Mouse (Mus musculus) left cerebral cortex, adult 2 months (tissue): Measurements from ENCODE around the gene Fgfr2. TPM values are rescaled to one million over a fixed set of nuclear protein-coding genes. Genes with fewer than 3 reads are reported as not detected.

Source experiments
- DNase-seq, 2 experiments: peaks; one replicate each; pipeline ENCODE4 v3.0.0; 2021 to 2022; ENCODE audit warnings: low spot score in 2 of 2, mixed read lengths in 1 of 2; ENCODE audit errors: extremely low spot score in 1 of 2
- H3K27ac ChIP-seq: fragments of 200-600 bp; 2 replicates; pipeline ENCODE4 v1.8.1; 2022
- H3K4me3 ChIP-seq: fragments of 200-600 bp; 2 replicates; pipeline ENCODE4 v1.8.1; 2022
- CTCF ChIP-seq: fragments of 200-600 bp; IDR thresholded peaks from 2 replicates; pipeline ENCODE4 v1.8.1; 2022; ENCODE audit warnings: antibody characterized with exemption, mild to moderate bottlenecking, moderate library complexity
- intact Hi-C: fragments of 180-260 bp; cut with DNase I; formaldehyde crosslinking; loops from one replicate; pipeline ENCODE4 v1.15.1; 2025
- total RNA-seq, 2 experiments: library from RNA; stranded (reverse); gene quantifications; 2 replicates each; pipeline ENCODE4 v1.2.3; 2021

The Fgfr2 gene
- total RNA-seq, 2 experiments from 2014 or later: 47.3 to 47.4 TPM

DNA sequence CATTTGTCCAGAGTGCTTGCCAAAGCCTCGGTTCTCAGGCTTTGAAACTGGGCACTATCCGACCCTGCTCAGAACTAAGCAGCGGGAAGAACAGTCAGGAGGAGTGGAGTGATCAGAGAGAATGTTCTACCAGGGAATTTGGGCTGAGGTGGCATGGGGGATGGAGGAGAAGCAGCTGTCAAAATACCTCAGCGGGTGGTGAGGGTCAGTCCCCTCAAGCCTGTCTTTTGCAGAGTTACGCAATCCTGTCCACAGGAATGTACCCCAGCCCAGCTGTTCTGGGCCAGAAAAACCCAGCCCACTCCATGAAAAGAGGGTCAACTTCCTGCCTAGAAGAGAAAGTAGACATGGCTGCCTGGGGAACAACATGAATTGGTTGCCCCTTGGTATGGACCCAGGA is 862.5 kb downstream of the Fgfr2 start:
- no peak for TF ChIP-seq CTCF
- no peak for DNase-seq
- intact Hi-C loops: no loop called here
- H3K27ac ChIP-seq: no peak overlapping the region
- H3K4me3 ChIP-seq: no peak overlapping the region

DNA sequence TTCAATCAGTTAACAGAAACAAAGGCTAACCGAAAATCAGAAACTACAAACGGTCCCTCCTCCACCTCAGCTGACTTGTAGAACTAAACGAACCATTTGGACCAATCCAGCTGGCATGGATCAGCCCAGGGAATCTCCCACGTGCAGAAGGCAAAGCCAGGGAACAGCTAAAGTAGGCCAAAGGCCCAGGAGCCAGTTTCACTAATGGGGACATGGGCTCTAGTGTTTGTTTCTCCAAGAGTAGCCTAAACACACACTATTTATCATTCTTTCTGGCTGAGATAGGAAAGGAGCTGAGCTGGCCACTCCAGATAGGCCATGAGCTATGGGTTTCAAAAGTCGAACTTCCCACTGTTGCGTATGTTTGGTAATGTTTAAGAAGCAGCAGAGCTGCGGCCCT is 864.3 kb downstream of the Fgfr2 start:
- TF ChIP-seq CTCF: no peak
- DNase-seq: no peak
- intact Hi-C loops: no loop called here
- Histone ChIP-seq H3K4me3 (no peak overlapping the region), H3K27ac (no peak overlapping the region)

DNA sequence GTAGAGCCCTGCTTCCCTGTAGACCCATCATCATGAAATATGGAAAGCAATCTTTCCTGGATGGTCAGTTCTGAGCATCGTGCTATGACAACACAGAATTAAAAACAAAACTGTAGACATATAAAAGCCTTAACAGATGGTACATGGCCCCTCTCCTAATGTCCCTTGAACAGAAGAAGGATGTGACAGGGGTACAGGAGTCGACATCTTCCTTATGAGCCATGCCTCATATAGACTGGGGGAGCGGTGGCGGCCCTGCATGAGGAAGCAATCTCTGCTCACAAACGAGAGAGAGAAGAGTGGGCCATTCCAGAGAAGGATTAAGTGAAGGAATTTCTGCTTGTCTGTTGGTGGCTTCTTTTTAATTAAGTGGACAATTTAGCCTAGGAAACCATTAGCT is 864.9 kb downstream of the Fgfr2 start:
- Histone ChIP-seq H3K27ac (no peak overlapping the region), H3K4me3 (no peak overlapping the region)
- intact Hi-C loops: no loop called here
- no peak for DNase-seq
- TF ChIP-seq CTCF: no peak

DNA sequence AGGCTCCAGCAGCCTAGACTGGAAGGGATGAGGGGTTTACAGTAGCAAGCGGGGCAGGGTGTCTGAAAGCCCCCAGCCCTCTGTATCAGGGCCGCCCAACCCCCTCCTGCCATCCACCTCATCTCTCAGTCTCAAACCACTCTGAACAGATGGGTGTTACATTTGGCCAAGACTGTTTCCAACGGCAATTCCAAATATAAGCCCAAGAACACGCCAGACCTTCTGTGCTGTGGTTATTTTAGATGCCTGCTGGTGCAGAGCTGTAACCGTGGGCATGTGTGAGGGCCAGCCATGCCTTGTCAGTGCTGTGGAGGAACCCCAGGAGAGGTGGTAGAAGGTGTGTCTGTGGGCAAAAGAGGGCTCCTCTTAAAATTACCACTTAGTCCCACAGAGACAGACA is 869.6 kb downstream of the Fgfr2 start:
- no peak for TF ChIP-seq CTCF
- peak; percentile 34 to 65 for DNase-seq
- no peak overlapping the region for H3K4me3 ChIP-seq
- intact Hi-C loops: loop anchor here (2.0 kb wide), 1 partner anchor 63 kb away; the partner anchor contains the start of gene Chst15
- peak overlapping the region; percentile 81 for H3K27ac ChIP-seq

DNA sequence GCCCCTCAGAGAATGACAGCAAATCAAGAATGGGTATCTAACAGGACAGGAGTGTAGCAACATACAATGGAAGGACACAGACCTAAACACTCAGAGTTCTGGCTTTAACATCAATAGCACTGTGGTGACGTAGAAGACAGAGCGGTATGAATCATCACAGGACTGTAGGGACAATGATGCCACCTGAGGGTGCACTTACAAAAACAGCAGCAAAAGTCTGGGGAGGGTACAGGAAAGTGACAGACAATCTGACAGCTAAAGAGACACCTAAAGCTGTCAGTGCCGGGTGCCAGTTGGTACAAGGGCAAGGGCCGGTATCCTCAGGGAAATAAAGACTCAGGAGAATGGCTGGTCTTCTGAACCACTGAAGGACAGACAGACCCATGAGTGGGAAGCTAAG is 870.1 kb downstream of the Fgfr2 start:
- no peak overlapping the region for H3K4me3 ChIP-seq
- intact Hi-C loops: loop anchor here (2.0 kb wide), 1 partner anchor 64 kb away; the partner anchor contains the start of gene Chst15
- H3K27ac ChIP-seq: peak overlapping the region; percentile 81
- peak in 1 of 2 experiments; percentile 34 for DNase-seq
- no peak for TF ChIP-seq CTCF

DNA sequence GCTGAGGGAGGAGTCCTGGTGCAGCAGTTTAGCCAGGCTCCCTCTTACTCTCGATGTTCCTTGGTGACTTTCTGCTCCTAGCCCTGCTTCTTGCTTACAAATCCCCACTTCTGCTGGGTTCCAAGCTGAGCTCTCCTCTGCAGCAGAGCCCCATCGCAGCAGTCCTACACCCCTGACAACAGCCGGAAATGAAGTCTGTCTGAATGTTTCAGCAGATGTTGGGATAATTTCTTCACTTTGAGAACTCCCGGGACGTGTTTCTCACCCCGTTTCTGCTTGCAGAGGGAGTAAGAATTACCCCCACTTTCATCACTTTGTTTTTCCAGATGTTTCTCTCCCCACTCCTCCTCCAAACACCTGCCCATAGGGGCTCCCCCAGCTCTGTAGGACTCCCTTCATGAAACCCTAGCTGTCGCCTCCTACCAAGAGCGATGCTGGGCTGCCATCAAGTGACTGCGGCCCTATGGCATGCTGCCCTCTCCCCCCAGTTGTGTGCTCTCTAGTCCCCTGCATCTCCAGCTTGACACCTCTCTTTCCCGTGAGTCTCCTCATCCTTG is 873.5 kb downstream of the Fgfr2 start:
- TF ChIP-seq CTCF: no peak
- no peak overlapping the region for H3K27ac ChIP-seq
- intact Hi-C loops: loop anchor here (5.0 kb wide), 1 partner anchor 223 kb away; no protein-coding TSS in a partner anchor
- no peak for DNase-seq
- no peak overlapping the region for H3K4me3 ChIP-seq

DNA sequence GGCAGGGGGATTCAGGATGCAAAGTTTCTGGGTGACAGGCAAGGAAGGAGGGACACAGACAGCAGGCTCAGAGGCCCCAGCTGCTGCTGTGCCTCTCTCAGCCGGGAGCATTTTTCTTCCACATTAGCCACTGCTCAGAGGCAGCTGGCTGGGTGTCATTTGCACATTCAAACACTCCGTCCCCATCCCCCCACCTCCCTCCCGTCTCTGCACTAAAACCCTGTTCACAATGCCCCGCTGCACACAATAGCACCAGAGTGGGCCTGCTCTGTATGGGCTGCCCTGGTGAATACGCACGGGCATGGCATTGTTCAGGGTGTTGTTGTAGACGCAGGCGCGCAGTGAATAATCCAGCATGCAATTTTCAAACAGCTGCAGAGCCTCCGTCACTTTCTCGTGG is 875.6 kb downstream of the Fgfr2 start:
- peak in 1 of 2 experiments; percentile 33 for DNase-seq
- intact Hi-C loops: loop anchor here (5.0 kb wide), 1 partner anchor 225 kb away; no protein-coding TSS in a partner anchor
- Histone ChIP-seq H3K4me3 (no peak overlapping the region), H3K27ac (peak overlapping the region; percentile 53)
- TF ChIP-seq CTCF: no peak

DNA sequence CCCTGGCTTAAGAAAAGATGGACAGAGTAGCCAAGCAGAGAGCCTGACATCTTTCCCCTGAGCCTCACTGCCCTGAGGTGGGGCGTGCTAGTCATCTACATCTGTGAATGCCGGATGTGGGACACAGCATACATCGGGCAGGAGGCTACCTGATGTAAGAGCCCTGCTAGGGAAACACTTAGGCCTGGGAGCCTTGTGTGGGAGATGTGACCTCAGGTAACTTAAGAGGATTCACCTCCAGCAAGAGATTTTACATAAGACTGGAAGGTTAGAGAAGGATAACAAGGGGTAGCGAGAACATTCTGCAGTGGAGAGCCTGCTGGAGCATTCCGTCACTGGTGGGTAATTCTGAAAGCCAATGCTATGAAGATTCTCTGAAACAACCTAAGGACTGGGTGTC is 876.1 kb downstream of the Fgfr2 start:
- Histone ChIP-seq H3K4me3 (no peak overlapping the region), H3K27ac (peak overlapping the region; percentile 53)
- no peak for TF ChIP-seq CTCF
- intact Hi-C loops: loop anchor here (5.0 kb wide), 1 partner anchor 225 kb away; no protein-coding TSS in a partner anchor
- no peak for DNase-seq

DNA sequence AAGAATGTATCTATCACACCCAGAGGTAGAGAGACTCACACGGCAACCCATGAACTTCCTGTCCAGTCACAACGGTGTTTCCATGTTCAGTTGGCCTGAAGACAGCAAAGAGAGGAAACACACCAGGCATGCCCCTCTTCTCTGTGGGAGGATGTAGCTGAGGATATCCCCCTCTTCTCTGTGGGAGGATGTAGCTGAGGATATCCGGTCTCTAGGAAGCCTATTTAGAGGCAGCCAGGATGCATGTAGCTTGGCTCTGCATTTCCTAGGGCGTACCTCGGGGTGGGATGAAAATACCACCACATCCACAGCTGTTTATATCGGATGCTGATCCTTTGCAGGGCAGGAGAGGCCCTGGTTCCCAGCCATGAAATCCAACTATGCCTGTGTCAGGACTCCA is 877.4 kb downstream of the Fgfr2 start:
- TF ChIP-seq CTCF: no peak
- H3K27ac ChIP-seq: no peak overlapping the region
- DNase-seq: no peak
- H3K4me3 ChIP-seq: no peak overlapping the region
- intact Hi-C loops: loop anchor here (5.0 kb wide), 1 partner anchor 227 kb away; no protein-coding TSS in a partner anchor

DNA sequence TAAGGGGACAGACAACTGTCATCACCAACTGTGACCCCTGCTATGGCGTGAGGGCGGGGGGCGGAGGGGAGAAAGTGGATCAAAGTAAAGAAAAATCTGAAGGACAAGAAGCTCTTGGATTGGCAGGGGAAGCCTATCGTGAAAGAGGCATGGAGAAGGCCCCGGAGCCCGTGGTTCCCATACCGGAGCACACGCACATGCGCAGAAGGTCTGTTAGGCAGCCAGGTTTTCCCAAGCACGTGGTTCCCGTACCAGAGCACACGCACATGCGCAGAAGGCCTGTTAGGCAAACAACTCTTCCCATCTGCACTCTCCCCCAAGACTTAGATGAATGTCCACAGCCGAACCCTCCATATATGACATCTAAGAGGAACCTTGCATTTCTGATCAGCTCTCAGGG is 878.5 kb downstream of the Fgfr2 start:
- intact Hi-C loops: loop anchor here (5.0 kb wide), 1 partner anchor 228 kb away; no protein-coding TSS in a partner anchor
- no peak for DNase-seq
- no peak for TF ChIP-seq CTCF
- Histone ChIP-seq H3K27ac (no peak overlapping the region), H3K4me3 (no peak overlapping the region)

DNA sequence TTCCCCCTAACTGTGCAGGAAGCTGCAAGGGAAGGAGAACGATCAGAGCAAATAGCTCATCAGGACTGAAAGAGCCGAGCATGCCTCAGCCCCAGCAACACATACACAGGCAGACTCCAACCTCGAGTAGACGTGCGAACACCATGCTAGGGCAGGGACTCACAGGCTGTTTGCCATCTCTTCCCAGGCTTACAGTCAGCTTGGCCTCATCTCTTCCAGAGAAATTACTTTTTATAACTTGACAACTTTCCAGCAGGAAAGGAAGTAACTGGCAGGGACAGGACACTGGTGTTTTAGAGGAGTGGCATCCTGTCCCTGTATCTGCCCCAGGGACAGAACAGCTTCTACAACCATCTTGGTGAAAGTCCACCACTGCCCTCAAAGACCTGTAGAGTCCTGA is 879.9 kb downstream of the Fgfr2 start:
- no peak overlapping the region for H3K27ac ChIP-seq
- TF ChIP-seq CTCF: no peak

DNA sequence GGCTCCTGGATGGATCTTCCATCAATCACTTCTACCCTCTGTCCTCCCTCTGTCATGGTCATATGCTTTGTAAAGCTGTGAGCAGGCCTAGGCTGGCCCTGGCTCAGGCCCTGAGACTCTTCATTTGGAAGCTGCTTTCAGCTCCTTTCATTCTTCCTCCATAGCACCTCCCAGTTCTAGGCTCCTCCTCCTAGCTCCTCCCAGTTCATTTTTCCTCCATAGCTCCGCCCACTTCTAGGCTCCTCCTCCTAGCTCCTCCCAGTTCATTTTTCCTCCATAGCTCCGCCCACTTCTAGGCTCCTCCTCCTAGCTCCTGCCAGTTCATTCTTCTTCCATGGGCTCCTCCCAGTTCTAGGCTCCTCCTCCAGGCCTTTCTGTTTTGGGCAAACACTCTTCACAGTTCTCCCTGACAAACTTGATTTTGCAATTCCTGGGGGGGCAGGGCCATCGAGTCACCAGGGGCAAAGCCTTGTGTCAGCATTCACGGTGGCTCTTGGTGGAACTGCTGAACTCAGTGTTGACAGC is 880.5 kb downstream of the Fgfr2 start:
- TF ChIP-seq CTCF: no peak
- no peak overlapping the region for H3K27ac ChIP-seq
- DNase-seq: no peak
- H3K4me3 ChIP-seq: no peak overlapping the region
- intact Hi-C loops: no loop called here

More for the DNA sequence above, 879.9 kb downstream of the Fgfr2 start:
- no peak for DNase-seq
- intact Hi-C loops: no loop called here
- H3K4me3 ChIP-seq: no peak overlapping the region

DNA sequence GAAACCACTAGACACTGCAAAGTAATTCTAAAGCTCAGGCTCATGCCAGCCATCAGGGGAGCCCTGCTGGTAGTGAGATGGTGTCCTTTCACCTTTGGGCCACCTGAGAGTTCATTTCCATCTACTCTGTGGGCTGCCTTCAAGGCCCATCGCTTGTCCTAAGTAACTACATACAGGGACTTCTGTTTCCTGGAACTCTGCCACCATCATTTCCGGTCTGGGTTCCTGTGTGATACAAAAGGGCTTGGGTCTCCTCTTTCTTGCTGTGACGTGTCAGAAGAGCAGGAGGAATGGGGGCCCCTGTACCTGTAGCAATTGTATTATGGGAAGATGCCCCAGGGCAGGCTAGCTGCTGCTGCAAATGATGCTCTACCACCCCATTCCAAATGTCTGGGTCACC is 884.2 kb downstream of the Fgfr2 start:
- intact Hi-C loops: no loop called here
- H3K4me3 ChIP-seq: no peak overlapping the region
- no peak for TF ChIP-seq CTCF
- H3K27ac ChIP-seq: no peak overlapping the region
- no peak for DNase-seq
